Mouse (Mus musculus): ENCODE results near the gene Atp8b5. TPM values are rescaled to one million over a fixed set of nuclear protein-coding genes. Genes with fewer than 3 reads are reported as not detected.

Atp8b5 gene
- polyA plus RNA-seq, 1 experiment from 2014 or later: 0.18 TPM

GRCm38 (mm10) chr4:43336176-43336575 is 69.2 kb downstream of the Atp8b5 start:
- no peak for DNase-seq (ENCODE audit: low spot score)
- H3K9me3 ChIP-seq: peaks cover 12% of the 10 kb centered on the region
- no peaks in the 10 kb centered on the region for H3K36me3 ChIP-seq
- no peak overlapping the region for H3K4me3 ChIP-seq
- H3K27ac ChIP-seq: no peak overlapping the region
- H3K27me3 ChIP-seq (ENCODE audit: insufficient read depth, poor library complexity, severe bottlenecking): no peaks in the 10 kb centered on the region
- H3K4me1 ChIP-seq (replicated peaks): no peaks in the 10 kb centered on the region

DNA sequence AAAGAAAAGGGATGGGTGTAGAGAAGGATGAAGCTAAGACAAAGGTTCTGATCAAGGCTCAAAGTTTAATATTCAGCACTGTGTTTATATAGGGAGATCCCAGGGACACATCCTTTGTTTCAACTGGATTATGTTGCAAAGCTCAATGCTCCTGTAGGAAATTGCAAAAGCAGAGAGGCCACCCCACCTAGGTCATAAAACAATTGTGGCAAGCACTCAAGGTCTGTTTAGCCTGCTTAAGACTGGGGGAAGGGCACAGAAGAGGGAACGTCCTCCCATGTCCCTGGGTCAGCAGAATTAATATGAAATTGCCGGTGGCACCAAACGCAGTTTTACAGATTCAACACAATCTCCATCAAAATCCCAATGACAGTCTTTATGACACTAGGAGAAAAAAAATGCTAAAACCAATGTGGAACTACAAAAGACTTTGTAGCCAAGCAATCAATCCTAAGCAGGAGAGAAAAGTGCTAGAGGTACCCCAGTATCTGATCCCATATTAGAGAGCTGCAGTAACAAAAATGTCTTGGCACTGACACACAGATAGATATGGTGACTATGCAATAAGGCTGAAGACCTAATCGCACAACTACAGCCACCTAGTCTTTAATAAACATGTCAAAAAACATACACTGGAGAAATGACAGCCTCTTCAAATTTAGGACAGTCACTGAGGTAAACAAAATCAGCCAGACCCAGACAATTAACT is 73.3 kb downstream of the Atp8b5 start:
- no peak for DNase-seq (ENCODE audit: low spot score)
- H3K4me1 ChIP-seq (replicated peaks): no peaks in the 10 kb centered on the region
- H3K9me3 ChIP-seq: peaks cover 12% of the 10 kb centered on the region
- 85% methylated on average over 4 of the region's 4 CpGs for WGBS
- no peak overlapping the region for H3K4me3 ChIP-seq
- no peak overlapping the region for H3K27ac ChIP-seq
- H3K27me3 ChIP-seq (ENCODE audit: insufficient read depth, poor library complexity, severe bottlenecking): no peaks in the 10 kb centered on the region
- H3K36me3 ChIP-seq: no peaks in the 10 kb centered on the region

DNA sequence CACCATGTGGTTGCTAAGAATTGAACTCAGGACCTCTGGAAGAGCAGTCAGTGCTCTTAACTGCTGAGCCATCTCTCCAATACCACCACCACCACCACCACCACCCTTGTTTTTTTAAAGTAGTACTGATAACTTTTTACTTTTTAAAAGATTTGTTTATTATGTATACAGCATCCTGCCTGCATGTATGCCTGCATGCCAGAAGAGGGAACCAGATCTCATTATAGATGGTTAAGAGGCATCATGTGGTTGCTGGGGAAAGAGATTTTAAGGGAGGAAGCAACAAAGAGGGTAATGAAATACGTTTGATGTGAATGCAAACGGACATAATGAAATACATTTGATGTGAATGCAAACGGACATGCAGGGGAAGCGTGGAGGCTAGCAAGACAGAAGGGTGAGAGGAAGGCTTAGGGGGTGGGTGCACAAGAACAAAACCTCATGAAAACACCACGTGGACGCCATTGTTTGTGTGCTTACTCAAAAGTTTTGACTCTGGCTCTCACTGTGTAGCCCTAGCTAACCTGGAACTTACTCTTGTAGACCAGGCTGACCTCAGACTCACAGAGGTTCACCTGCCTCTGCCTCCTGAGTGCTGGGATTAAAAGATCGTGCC is 74.4 kb downstream of the Atp8b5 start:
- no peak for DNase-seq (ENCODE audit: low spot score)
- Histone ChIP-seq H3K27me3 (ENCODE audit: insufficient read depth, poor library complexity, severe bottlenecking) (no peaks in the 10 kb centered on the region), H3K4me1 (replicated peaks) (no peaks in the 10 kb centered on the region), H3K36me3 (no peaks in the 10 kb centered on the region), H3K4me3 (no peak overlapping the region), H3K27ac (no peak overlapping the region), H3K9me3 (peaks cover 6% of the 10 kb centered on the region)
- WGBS: 61% methylated on average over 7 of the region's 7 CpGs

- WGBS: 91% methylated on average over 10 of the region's 10 CpGs
- DNase-seq (ENCODE audit: low spot score): no peak
Observed at GRCm38 (mm10) chr4:43342443-43342842, 75.5 kb downstream of the Atp8b5 start.

DNA sequence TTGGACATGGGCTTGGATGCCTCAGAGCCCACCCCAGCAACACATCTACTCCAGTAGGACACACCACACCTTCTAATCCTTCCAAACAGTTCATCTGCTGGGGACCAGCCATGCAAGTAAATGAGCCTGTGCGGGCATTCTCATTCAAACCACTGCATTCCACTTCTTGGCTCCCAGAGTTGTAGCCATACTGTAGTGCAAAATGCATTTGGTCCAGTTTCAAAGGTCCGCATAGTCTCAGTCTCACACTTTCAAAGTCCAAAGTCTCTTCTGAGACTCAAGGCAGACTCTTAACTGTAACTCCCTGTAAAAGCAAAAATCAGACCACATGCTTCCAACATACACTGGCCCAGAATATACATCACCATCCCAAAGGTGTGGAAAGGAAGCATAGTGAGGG is 78.0 kb downstream of the Atp8b5 start:
- Histone ChIP-seq H3K4me1 (replicated peaks) (no peaks in the 10 kb centered on the region), H3K9me3 (no peaks in the 10 kb centered on the region), H3K4me3 (no peak overlapping the region), H3K27me3 (ENCODE audit: insufficient read depth, poor library complexity, severe bottlenecking) (no peaks in the 10 kb centered on the region), H3K27ac (no peak overlapping the region), H3K36me3 (no peaks in the 10 kb centered on the region)
- no peak for DNase-seq (ENCODE audit: low spot score)
- WGBS: 91% methylated on average over 2 of the region's 2 CpGs

More at GRCm38 (mm10) chr4:43342443-43342842, 75.5 kb downstream of the Atp8b5 start:
- H3K36me3 ChIP-seq: no peaks in the 10 kb centered on the region
- H3K4me1 ChIP-seq (replicated peaks): no peaks in the 10 kb centered on the region
- no peaks in the 10 kb centered on the region for H3K9me3 ChIP-seq
- no peak overlapping the region for H3K27ac ChIP-seq
- H3K27me3 ChIP-seq (ENCODE audit: insufficient read depth, poor library complexity, severe bottlenecking): no peaks in the 10 kb centered on the region
- H3K4me3 ChIP-seq: no peak overlapping the region

DNA sequence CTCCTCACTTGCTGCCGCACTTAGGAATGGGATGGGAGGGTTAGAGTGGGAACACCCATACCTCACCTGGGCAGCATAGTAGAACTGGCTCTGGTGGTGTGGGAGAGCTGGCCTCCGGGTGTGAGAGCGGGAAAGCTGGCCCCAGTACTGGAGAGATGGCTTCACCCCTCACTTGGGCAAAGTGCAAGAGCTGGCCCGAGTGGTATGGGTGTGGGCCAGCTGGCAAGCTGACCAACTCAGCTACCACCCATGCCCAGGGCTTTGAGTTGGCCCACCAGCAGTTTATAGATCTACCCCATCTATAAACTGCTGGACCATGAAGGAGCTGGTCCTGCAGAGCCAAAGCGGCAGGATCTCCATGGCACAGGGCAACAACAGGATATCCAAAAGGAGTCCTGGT is 82.2 kb downstream of the Atp8b5 start:
- no peaks in the 10 kb centered on the region for H3K27me3 ChIP-seq (ENCODE audit: insufficient read depth, poor library complexity, severe bottlenecking)
- no peaks in the 10 kb centered on the region for H3K36me3 ChIP-seq
- 90% methylated on average over 5 of the region's 5 CpGs for WGBS
- peaks cover 4% of the 10 kb centered on the region; the same call in 1 of the 2 replicates for H3K9me3 ChIP-seq
- no peak for DNase-seq (ENCODE audit: low spot score)
- no peak overlapping the region for H3K4me3 ChIP-seq
- H3K4me1 ChIP-seq (replicated peaks): no peaks in the 10 kb centered on the region
- H3K27ac ChIP-seq: no peak overlapping the region

- no peak overlapping the region for H3K27ac ChIP-seq
- H3K4me1 ChIP-seq (replicated peaks): no peaks in the 10 kb centered on the region
- H3K9me3 ChIP-seq: peaks cover 4% of the 10 kb centered on the region; the same call in 1 of the 2 replicates
- 78% methylated on average over 6 of the region's 6 CpGs for WGBS
- no peaks in the 10 kb centered on the region for H3K36me3 ChIP-seq
- no peaks in the 10 kb centered on the region for H3K27me3 ChIP-seq (ENCODE audit: insufficient read depth, poor library complexity, severe bottlenecking)
- no peak for DNase-seq (ENCODE audit: low spot score)
- H3K4me3 ChIP-seq: no peak overlapping the region
Observed at GRCm38 (mm10) chr4:43350038-43350560, 83.1 kb downstream of the Atp8b5 start.

- WGBS: 89% methylated on average over 6 of the region's 6 CpGs
Observed at GRCm38 (mm10) chr4:43353662-43354061, 86.7 kb downstream of the Atp8b5 start.

DNA sequence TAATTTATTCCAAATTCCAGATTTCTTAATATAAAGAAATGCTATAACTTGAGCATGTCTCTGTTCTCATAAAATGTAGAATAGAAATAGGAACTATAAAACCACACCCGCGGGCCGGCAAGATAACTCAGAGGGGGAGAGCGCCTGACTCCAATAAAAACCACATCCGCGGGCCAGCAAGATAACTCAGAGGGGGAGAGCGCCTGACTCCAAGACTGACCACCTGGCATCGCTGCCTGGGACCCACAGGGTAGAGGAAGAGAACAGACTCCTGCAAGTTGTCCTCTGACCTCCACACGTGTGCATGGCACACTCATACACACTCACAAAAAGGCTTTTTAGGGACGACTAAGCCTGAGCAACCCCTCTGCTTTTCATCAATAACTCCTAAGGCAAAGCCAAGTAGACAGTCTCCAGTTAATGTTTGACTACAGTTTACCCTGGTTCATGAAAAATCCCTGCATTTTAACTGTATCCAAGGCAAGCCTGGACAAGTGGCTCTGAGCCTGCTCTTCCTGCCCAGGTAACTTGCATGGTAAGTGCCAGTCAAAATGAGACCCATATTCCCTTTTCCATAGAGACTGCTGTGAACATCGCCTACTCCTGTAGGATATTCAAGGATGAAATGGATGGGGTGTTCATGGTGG is 98.1 kb downstream of the Atp8b5 start:
- Histone ChIP-seq H3K36me3 (no peaks in the 10 kb centered on the region), H3K27me3 (ENCODE audit: insufficient read depth, poor library complexity, severe bottlenecking) (no peaks in the 10 kb centered on the region), H3K9me3 (0 out of 2 replicates have a peak, but pooled peaks cover under 1% of the 10 kb centered on the region), H3K4me3 (no peak overlapping the region), H3K27ac (no peak overlapping the region), H3K4me1 (replicated peaks) (no peaks in the 10 kb centered on the region)
- WGBS: 88% methylated on average over 11 of the region's 11 CpGs
- DNase-seq (ENCODE audit: low spot score): no peak

More at GRCm38 (mm10) chr4:43353662-43354061, 86.7 kb downstream of the Atp8b5 start:
- Histone ChIP-seq H3K27ac (no peak overlapping the region), H3K27me3 (ENCODE audit: insufficient read depth, poor library complexity, severe bottlenecking) (no peaks in the 10 kb centered on the region), H3K4me1 (replicated peaks) (no peaks in the 10 kb centered on the region), H3K9me3 (peaks cover 4% of the 10 kb centered on the region; the same call in 1 of the 2 replicates), H3K4me3 (no peak overlapping the region), H3K36me3 (no peaks in the 10 kb centered on the region)
- no peak for DNase-seq (ENCODE audit: low spot score)

GRCm38 (mm10) chr4:43367295-43367694 is 100.3 kb downstream of the Atp8b5 start:
- Histone ChIP-seq H3K4me1 (replicated peaks) (no peaks in the 10 kb centered on the region), H3K36me3 (no peaks in the 10 kb centered on the region), H3K27ac (no peak overlapping the region), H3K9me3 (no peaks in the 10 kb centered on the region), H3K27me3 (ENCODE audit: insufficient read depth, poor library complexity, severe bottlenecking) (no peaks in the 10 kb centered on the region), H3K4me3 (no peak overlapping the region)
- 90% methylated on average over 5 of the region's 5 CpGs for WGBS
- DNase-seq (ENCODE audit: low spot score): no peak

- no peak overlapping the region for H3K27ac ChIP-seq
- 91% methylated on average over 9 of the region's 9 CpGs for WGBS
Observed at GRCm38 (mm10) chr4:43367787-43368186, 100.8 kb downstream of the Atp8b5 start.

GRCm38 (mm10) chr4:43371406-43371805 is 104.4 kb downstream of the Atp8b5 start:
- Histone ChIP-seq H3K36me3 (no peaks in the 10 kb centered on the region), H3K27me3 (ENCODE audit: insufficient read depth, poor library complexity, severe bottlenecking) (no peaks in the 10 kb centered on the region), H3K27ac (no peak overlapping the region), H3K4me3 (no peak overlapping the region), H3K9me3 (no peaks in the 10 kb centered on the region), H3K4me1 (replicated peaks) (no peaks in the 10 kb centered on the region)
- WGBS: 75% methylated on average over 11 of the region's 11 CpGs
- no peak for DNase-seq (ENCODE audit: low spot score)

More at GRCm38 (mm10) chr4:43367787-43368186, 100.8 kb downstream of the Atp8b5 start:
- H3K4me3 ChIP-seq: no peak overlapping the region
- H3K36me3 ChIP-seq: no peaks in the 10 kb centered on the region
- H3K27me3 ChIP-seq (ENCODE audit: insufficient read depth, poor library complexity, severe bottlenecking): no peaks in the 10 kb centered on the region
- no peaks in the 10 kb centered on the region for H3K9me3 ChIP-seq
- DNase-seq (ENCODE audit: low spot score): no peak
- H3K4me1 ChIP-seq (replicated peaks): no peaks in the 10 kb centered on the region

DNA sequence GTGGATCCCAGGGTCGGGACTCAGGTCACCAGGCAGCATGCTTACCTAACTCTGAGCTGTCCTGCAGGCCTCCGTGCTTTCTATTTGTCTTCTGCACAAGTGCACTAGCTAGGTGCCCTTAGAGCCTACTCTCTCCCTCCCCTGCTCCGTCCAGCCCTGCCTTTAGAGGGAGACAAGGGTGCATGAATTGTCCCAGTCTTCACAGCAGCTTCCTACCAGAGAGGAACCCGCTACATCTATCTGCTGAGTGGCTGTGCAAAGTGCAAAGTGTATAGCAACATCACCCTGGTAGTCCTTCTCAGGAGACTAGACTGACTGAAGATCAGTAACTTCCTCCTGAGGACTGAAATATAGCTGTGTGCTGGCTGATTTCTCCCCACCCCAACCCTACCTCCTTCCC is 105.2 kb downstream of the Atp8b5 start:
- no peaks in the 10 kb centered on the region for H3K4me1 ChIP-seq (replicated peaks)
- no peaks in the 10 kb centered on the region for H3K27me3 ChIP-seq (ENCODE audit: insufficient read depth, poor library complexity, severe bottlenecking)
- 73% methylated on average over 4 of the region's 4 CpGs for WGBS
- no peaks in the 10 kb centered on the region for H3K36me3 ChIP-seq
- H3K4me3 ChIP-seq: no peak overlapping the region
- no peak for DNase-seq (ENCODE audit: low spot score)
- no peaks in the 10 kb centered on the region for H3K9me3 ChIP-seq
- H3K27ac ChIP-seq: no peak overlapping the region
